Mouse (Mus musculus): ENCODE data around the gene Rnls. TPM values are rescaled to one million over a fixed set of nuclear protein-coding genes. Genes with fewer than 3 reads are reported as not detected.
"Not testable (repeated sequence)": the region's sequence is repeated elsewhere in the genome, so short reads cannot be mapped to it uniquely, and the experiment has no call there.

Gene Rnls
- polyA plus RNA-seq (2015; fragmentation: Nextera tagmentation; extraction: Ambion mirVana) = 8.3 and 8.8 TPM in 2 replicates

DNA sequence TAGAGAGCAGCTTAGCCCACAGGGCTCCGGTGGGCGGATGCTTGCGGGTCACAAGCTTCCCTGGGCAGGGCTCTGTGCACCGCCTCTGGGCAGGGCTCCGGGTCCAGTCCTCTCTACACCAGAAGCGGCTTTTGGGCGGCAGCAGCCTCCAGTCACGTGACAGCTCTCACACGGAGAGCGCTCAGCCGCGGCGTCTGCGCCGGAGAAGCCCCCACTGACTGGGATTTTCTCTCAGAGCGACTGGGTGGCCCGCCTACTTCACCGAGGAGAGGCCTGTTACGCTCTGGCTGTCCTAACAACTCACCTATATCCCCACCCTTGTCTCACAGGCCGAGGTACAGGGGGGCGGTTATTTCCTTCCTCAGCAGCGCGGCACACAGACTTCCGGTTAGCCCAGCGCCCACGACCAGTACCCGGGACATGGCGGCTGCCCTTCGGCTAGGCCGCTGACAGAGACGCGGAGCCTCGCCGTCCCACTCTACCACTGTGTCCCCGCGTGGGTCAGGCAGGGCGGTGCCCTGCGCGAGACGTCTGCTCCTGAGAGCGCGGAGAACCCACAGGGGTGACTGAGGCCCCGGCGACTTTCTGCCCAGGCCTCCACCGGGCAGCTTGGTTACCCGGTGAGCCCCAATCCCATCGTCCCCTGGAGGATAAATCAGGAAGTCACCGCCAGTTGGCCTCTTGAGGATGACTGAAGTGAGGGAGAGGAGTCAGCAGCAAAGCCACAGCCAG lies at the start of gene Rnls:
TSS of gene Rnls (minus strand) at position 645 of the 732 bp plus-strand sequence.
- no peaks in the 10 kb centered on the region for H3K4me1 ChIP-seq (replicated peaks; ENCODE audit: control insufficient read depth, insufficient read depth, low read length)
- no peaks in the 10 kb centered on the region for H3K36me3 ChIP-seq (ENCODE audit: control insufficient read depth, insufficient read depth)
- H3K27ac ChIP-seq (ENCODE audit: low read depth, low read length) = peak within 1 kb of the TSS; percentile 78
- peak; percentile 96 for ATAC-seq
- peak; percentile 47 for TF ChIP-seq CTCF (IDR thresholded peaks at IDR 0.05; ENCODE audit: low read depth)
- WGBS = 1% methylated on average over 48 of the region's 48 CpGs
- no peaks in the 10 kb centered on the region for H3K27me3 ChIP-seq (replicated peaks; ENCODE audit: control insufficient read depth, insufficient read depth, low read length)
- peak within 1 kb of the TSS; percentile 74 for H3K9ac ChIP-seq (ENCODE audit: low read depth, low read length)
- peak within 1 kb of the TSS; percentile 53 for H3K4me3 ChIP-seq (ENCODE audit: low read depth, low read length)
- 0 out of 2 replicates have a peak, but pooled peaks cover 3% of the 10 kb centered on the region for H3K9me3 ChIP-seq (ENCODE audit: control insufficient read depth)
- peak within 1 kb of the TSS; percentile 85 for H3K4me2 ChIP-seq (replicated peaks; ENCODE audit: low read depth)

DNA sequence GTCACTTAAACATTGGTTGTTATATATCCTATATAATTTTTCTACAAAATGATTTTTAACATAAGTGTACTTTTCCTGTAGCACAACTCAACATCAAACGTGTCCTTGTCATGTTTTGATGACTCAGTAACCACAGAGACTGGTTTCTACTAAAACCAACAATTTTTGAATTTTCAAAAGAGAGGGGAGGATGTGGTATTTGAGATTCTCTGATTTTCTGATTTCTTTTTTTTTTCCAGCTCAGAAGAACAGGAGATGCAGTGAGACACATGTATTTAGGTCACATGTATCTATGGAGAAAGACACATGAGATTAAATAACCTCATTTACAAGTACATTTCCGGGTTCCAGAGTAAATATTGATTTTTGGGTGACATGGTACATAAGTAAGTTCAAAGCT lies 37.4 kb upstream of the Rnls start:
- H3K4me1 ChIP-seq (replicated peaks; ENCODE audit: control insufficient read depth, insufficient read depth, low read length) = no peaks in the 10 kb centered on the region
- H3K27ac ChIP-seq (ENCODE audit: low read depth, low read length) = no peak overlapping the region
- no peaks in the 10 kb centered on the region for H3K9me3 ChIP-seq (ENCODE audit: control insufficient read depth)
- H3K27me3 ChIP-seq (replicated peaks; ENCODE audit: control insufficient read depth, insufficient read depth, low read length) = no peaks in the 10 kb centered on the region
- no peak overlapping the region for H3K4me3 ChIP-seq (ENCODE audit: low read depth, low read length)
- H3K9ac ChIP-seq (ENCODE audit: low read depth, low read length) = no peak overlapping the region
- 33% methylated on average over 2 of the region's 2 CpGs for WGBS
- no peak overlapping the region for H3K4me2 ChIP-seq (replicated peaks; ENCODE audit: low read depth)
- no peak for ATAC-seq
- TF ChIP-seq CTCF (IDR thresholded peaks at IDR 0.05; ENCODE audit: low read depth) = no peak
- H3K36me3 ChIP-seq (ENCODE audit: control insufficient read depth, insufficient read depth) = no peaks in the 10 kb centered on the region

DNA sequence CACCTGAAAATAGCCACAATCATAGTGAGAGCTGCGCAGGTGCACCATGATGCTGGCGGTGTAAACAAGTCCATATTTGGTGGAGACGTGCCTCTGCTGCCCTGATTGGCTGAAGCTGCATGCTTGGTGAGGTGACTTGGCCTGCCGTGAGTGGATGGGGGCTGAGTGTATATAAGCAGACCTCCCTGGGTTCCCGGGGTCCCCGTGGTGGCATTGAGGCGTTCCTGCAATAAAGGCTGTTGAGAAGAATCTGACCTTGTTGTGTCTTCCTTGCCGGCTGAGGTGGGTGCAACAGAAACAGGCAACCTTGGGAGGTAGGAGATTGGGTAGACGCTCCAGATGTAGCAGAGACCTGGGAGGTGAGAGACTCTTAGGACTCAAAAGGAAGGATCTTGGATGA lies 27.3 kb upstream of the Rnls start:
- H3K4me3 ChIP-seq (ENCODE audit: low read depth, low read length); H3K9ac ChIP-seq (ENCODE audit: low read depth, low read length); H3K9me3 ChIP-seq (ENCODE audit: control insufficient read depth); ATAC-seq; H3K27ac ChIP-seq (ENCODE audit: low read depth, low read length); H3K4me1 ChIP-seq (replicated peaks; ENCODE audit: control insufficient read depth, insufficient read depth, low read length); H3K36me3 ChIP-seq (ENCODE audit: control insufficient read depth, insufficient read depth); H3K4me2 ChIP-seq (replicated peaks; ENCODE audit: low read depth); H3K27me3 ChIP-seq (replicated peaks; ENCODE audit: control insufficient read depth, insufficient read depth, low read length): not testable (repeated sequence)
- 84% methylated on average over 9 of the region's 9 CpGs for WGBS

DNA sequence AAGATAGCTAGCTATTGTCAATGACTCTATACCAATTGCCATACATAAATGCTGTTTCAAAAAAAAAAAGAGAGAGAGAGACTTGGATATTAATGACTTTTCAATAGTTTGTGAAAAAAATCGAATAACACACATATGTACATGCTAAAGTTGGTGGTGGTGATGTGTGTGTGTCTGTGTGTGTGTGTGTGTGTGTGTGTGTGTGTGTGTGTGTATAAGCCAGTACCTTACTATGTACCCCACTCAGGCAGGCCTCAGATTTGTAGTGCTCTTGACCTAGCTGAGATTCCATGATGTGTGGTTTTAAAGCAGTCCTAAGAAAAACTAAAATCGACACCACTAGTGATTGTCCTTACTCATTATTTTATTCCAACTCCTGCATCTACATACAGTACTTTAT lies 11.3 kb downstream of the Rnls start:
- no peaks in the 10 kb centered on the region for H3K36me3 ChIP-seq (ENCODE audit: control insufficient read depth, insufficient read depth)
- H3K9ac ChIP-seq (ENCODE audit: low read depth, low read length) = no peak overlapping the region
- ATAC-seq = no peak
- H3K4me1 ChIP-seq (replicated peaks; ENCODE audit: control insufficient read depth, insufficient read depth, low read length) = no peaks in the 10 kb centered on the region
- H3K27me3 ChIP-seq (replicated peaks; ENCODE audit: control insufficient read depth, insufficient read depth, low read length) = no peaks in the 10 kb centered on the region
- no peak overlapping the region for H3K27ac ChIP-seq (ENCODE audit: low read depth, low read length)
- no peak overlapping the region for H3K4me3 ChIP-seq (ENCODE audit: low read depth, low read length)
- WGBS = 73% methylated on average over 2 of the region's 2 CpGs
- no peak for TF ChIP-seq CTCF (IDR thresholded peaks at IDR 0.05; ENCODE audit: low read depth)
- H3K9me3 ChIP-seq (ENCODE audit: control insufficient read depth) = no peaks in the 10 kb centered on the region
- no peak overlapping the region for H3K4me2 ChIP-seq (replicated peaks; ENCODE audit: low read depth)

DNA sequence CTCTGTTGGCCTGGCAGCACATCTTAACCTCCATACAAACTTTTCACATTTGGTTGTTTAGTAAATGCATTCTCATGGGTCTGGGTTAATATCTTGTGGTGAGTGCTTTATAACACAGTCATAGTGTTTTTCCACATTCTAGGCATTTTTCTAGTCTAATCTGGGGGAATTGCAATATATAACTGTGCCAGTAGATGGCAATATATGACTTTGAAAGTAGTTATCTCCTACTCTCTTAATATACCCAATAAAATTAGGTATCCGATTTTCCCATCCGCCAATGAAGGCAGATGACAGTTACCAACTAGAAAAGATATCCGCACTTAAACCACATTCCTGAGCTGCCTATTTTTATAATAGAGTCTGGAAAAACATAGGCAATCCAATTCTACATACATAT lies 11.7 kb downstream of the Rnls start:
- Histone ChIP-seq H3K9ac (ENCODE audit: low read depth, low read length) (no peak overlapping the region), H3K27me3 (replicated peaks; ENCODE audit: control insufficient read depth, insufficient read depth, low read length) (no peaks in the 10 kb centered on the region), H3K36me3 (ENCODE audit: control insufficient read depth, insufficient read depth) (no peaks in the 10 kb centered on the region), H3K9me3 (ENCODE audit: control insufficient read depth) (no peaks in the 10 kb centered on the region), H3K4me3 (ENCODE audit: low read depth, low read length) (no peak overlapping the region), H3K4me2 (replicated peaks; ENCODE audit: low read depth) (no peak overlapping the region), H3K27ac (ENCODE audit: low read depth, low read length) (no peak overlapping the region), H3K4me1 (replicated peaks; ENCODE audit: control insufficient read depth, insufficient read depth, low read length) (no peaks in the 10 kb centered on the region)
- peak; percentile 68 for TF ChIP-seq CTCF (IDR thresholded peaks at IDR 0.05; ENCODE audit: low read depth)
- 6% methylated on average over 3 of the region's 3 CpGs for WGBS
- no peak for ATAC-seq

DNA sequence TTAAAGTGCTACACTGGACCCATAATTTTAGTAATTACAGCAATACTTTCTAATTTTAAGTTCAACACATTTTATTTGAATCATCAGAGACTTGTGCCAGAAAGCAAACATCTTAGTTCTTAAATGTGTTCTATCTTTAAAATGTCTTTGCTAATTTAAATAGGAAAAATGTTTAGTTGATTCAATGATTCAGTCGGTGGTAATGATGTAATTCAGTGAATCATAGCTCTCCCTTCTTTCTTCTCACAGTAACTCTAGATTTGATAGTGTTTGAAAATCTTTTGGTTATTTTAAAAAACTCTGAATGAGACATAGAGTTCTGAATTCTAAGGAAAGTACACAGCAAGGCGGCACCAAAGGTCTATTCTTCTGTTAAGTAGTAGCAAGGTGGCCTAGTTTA lies 23.3 kb downstream of the Rnls start:
- Histone ChIP-seq H3K27ac (ENCODE audit: low read depth, low read length) (no peak overlapping the region), H3K27me3 (replicated peaks; ENCODE audit: control insufficient read depth, insufficient read depth, low read length) (no peaks in the 10 kb centered on the region), H3K4me1 (replicated peaks; ENCODE audit: control insufficient read depth, insufficient read depth, low read length) (no peaks in the 10 kb centered on the region), H3K9me3 (ENCODE audit: control insufficient read depth) (no peaks in the 10 kb centered on the region), H3K4me3 (ENCODE audit: low read depth, low read length) (no peak overlapping the region), H3K4me2 (replicated peaks; ENCODE audit: low read depth) (no peak overlapping the region), H3K9ac (ENCODE audit: low read depth, low read length) (no peak overlapping the region), H3K36me3 (ENCODE audit: control insufficient read depth, insufficient read depth) (no peaks in the 10 kb centered on the region)
- ATAC-seq = no peak
- WGBS = 71% methylated on average over 2 of the region's 2 CpGs
- TF ChIP-seq CTCF (IDR thresholded peaks at IDR 0.05; ENCODE audit: low read depth) = no peak
